Mouse (Mus musculus) bone marrow, adult 2 months (tissue): Measurements from ENCODE around the gene Fars2.

Experiments
- CTCF ChIP-seq: fragments of 200-500 bp; IDR thresholded peaks from 2 replicates; pipeline ENCODE4 v1.5.1; 2011; ENCODE audit warnings: low read length, control low read depth; ENCODE audit not compliant: control insufficient read depth, insufficient read depth
- POLR2A ChIP-seq: fragments of 200-500 bp; IDR thresholded peaks from 2 replicates; pipeline ENCODE4 v1.6.1; 2011; ENCODE audit warnings: low read depth, mild to moderate bottlenecking, control low read depth, low read length, borderline replicate concordance; ENCODE audit not compliant: control insufficient read depth

- TF ChIP-seq CTCF (no peak), POLR2A (no peak)
These were observed 416.8 kb downstream of the Fars2 start for GRCm38 (mm10) chr13:36533966-36534540.
